ENCODE assay signal across 12 mouse cellular contexts in genomic region chr12:79534778-79535177, GRCm38 (mm10).
DNase-seq lines count a peak whose midpoint lies in the region; ATAC-seq lines count a peak whose summit lies in the region.
"Had no signal": no experiment of that assay in that cellular context is flagged by ENCODE, and none has a peak within 500 bp of the region (broad histone marks: within the 10 kb centered on the region; RNA-seq: fewer than 3 reads in every experiment).

No protein-coding gene starts in this region.

- peaks cover 33% of the 10 kb centered on the region for H3K4me1 ChIP-seq in intestine, embryonic 14.5 days (replicated peaks; ENCODE audit: control insufficient read depth, insufficient read depth, low read length)
- H3K4me1 ChIP-seq in intestine, embryonic 15.5 days (replicated peaks): peaks cover 21% of the 10 kb centered on the region
- H3K4me1 ChIP-seq in embryonic facial prominence, embryonic 13.5 days: peaks cover 45% of the 10 kb centered on the region
- H3K4me1 ChIP-seq in forebrain, embryonic 15.5 days: peaks cover 29% of the 10 kb centered on the region
- H3K4me1 ChIP-seq: liver, embryonic 15.5 days had no signal

- no peaks in the 10 kb centered on the region for H3K9me3 ChIP-seq in intestine, embryonic 14.5 days (ENCODE audit: control insufficient read depth, low read length)
- H3K9me3 ChIP-seq in intestine, embryonic 15.5 days: no peaks in the 10 kb centered on the region
- no peaks in the 10 kb centered on the region for H3K9me3 ChIP-seq in embryonic facial prominence, embryonic 13.5 days
- no peaks in the 10 kb centered on the region for H3K9me3 ChIP-seq in forebrain, embryonic 15.5 days
- H3K9me3 ChIP-seq: liver, embryonic 15.5 days had no signal

- DNase-seq in intestine, embryonic 14.5 days (ENCODE audit: low spot score): no peak
- peak; percentile 60 for DNase-seq in lung, postnatal 25 days (ENCODE audit: low spot score)
- DNase-seq in adrenal gland, adult 18-20 months (ENCODE audit: low spot score in 2 of 2): no peak
- DNase-seq in ovary, adult 18-20 months (ENCODE audit: low spot score): no peak
- DNase-seq: gastrocnemius, postnatal 10 days; kidney, adult 11 months; spleen, adult 18-20 months; thymus, postnatal 25 days had no signal

- H3K4me3 ChIP-seq in intestine, embryonic 14.5 days (ENCODE audit: low read depth, low read length): no peak overlapping the region
- no peak overlapping the region for H3K4me3 ChIP-seq in intestine, embryonic 15.5 days (replicated peaks)
- H3K4me3 ChIP-seq in embryonic facial prominence, embryonic 13.5 days: no peak overlapping the region
- no peak overlapping the region for H3K4me3 ChIP-seq in forebrain, embryonic 15.5 days
- H3K4me3 ChIP-seq: liver, embryonic 15.5 days had no signal

- no peaks in the 10 kb centered on the region for H3K36me3 ChIP-seq in intestine, embryonic 14.5 days (ENCODE audit: control insufficient read depth, insufficient read depth, low read length)
- H3K36me3 ChIP-seq in intestine, embryonic 15.5 days: no peaks in the 10 kb centered on the region
- H3K36me3 ChIP-seq in embryonic facial prominence, embryonic 13.5 days: no peaks in the 10 kb centered on the region
- H3K36me3 ChIP-seq in forebrain, embryonic 15.5 days: no peaks in the 10 kb centered on the region
- H3K36me3 ChIP-seq: liver, embryonic 15.5 days had no signal

- no peak overlapping the region for H3K9ac ChIP-seq in intestine, embryonic 14.5 days (ENCODE audit: low read length)
- H3K9ac ChIP-seq in intestine, embryonic 15.5 days: no peak overlapping the region
- no peak overlapping the region for H3K9ac ChIP-seq in embryonic facial prominence, embryonic 13.5 days
- H3K9ac ChIP-seq in forebrain, embryonic 15.5 days (replicated peaks): no peak overlapping the region
- H3K9ac ChIP-seq: liver, embryonic 15.5 days had no signal

- H3K27ac ChIP-seq in intestine, embryonic 14.5 days (ENCODE audit: low read depth): peak overlapping the region; percentile 64; the same call in 1 of the 2 replicates
- no peak overlapping the region for H3K27ac ChIP-seq in intestine, embryonic 15.5 days
- peak overlapping the region; percentile 28; the same call in 1 of the 2 replicates for H3K27ac ChIP-seq in embryonic facial prominence, embryonic 13.5 days
- H3K27ac ChIP-seq in forebrain, embryonic 15.5 days (replicated peaks): peak overlapping the region; percentile 13; the same call in 1 of the 2 replicates
- H3K27ac ChIP-seq: liver, embryonic 15.5 days had no signal

- no peak overlapping the region for H3K4me2 ChIP-seq in intestine, embryonic 14.5 days (ENCODE audit: low read length)
- H3K4me2 ChIP-seq in intestine, embryonic 15.5 days (replicated peaks): no peak overlapping the region
- no peak overlapping the region for H3K4me2 ChIP-seq in embryonic facial prominence, embryonic 13.5 days
- H3K4me2 ChIP-seq in forebrain, embryonic 15.5 days (replicated peaks): no peak overlapping the region
- H3K4me2 ChIP-seq: liver, embryonic 15.5 days had no signal

- no peaks in the 10 kb centered on the region for H3K27me3 ChIP-seq in intestine, embryonic 14.5 days (replicated peaks; ENCODE audit: control insufficient read depth, insufficient read depth, low read length)
- H3K27me3 ChIP-seq in intestine, embryonic 15.5 days (replicated peaks): no peaks in the 10 kb centered on the region
- no peaks in the 10 kb centered on the region for H3K27me3 ChIP-seq in embryonic facial prominence, embryonic 13.5 days
- H3K27me3 ChIP-seq in forebrain, embryonic 15.5 days: no peaks in the 10 kb centered on the region
- H3K27me3 ChIP-seq: liver, embryonic 15.5 days had no signal

- ATAC-seq in intestine, embryonic 14.5 days (replicated peaks; ENCODE audit: low FRiP score, low TSS enrichment, low read depth): no peak
- no peak for ATAC-seq in intestine, embryonic 15.5 days
- ATAC-seq in embryonic facial prominence, embryonic 13.5 days (ENCODE audit: insufficient number of reproducible peaks, insufficient read depth, low FRiP score, low TSS enrichment, low read depth): no peak
- ATAC-seq in forebrain, embryonic 15.5 days (replicated peaks): no peak

- 38% methylated on average over 1 of the region's 1 CpGs for WGBS in intestine, embryonic 14.5 days
- 43% methylated on average over 1 of the region's 1 CpGs for WGBS in intestine, embryonic 15.5 days
- 78% methylated on average over 1 of the region's 1 CpGs for WGBS in embryonic facial prominence, embryonic 13.5 days
- 27% methylated on average over 1 of the region's 1 CpGs for WGBS in forebrain, embryonic 15.5 days
